Mouse (Mus musculus): ENCODE measurements around the gene Zfp110. TPM values are rescaled to one million over a fixed set of nuclear protein-coding genes. Genes with fewer than 3 reads are reported as not detected.
"Not testable (repeated sequence)": the region's sequence is repeated elsewhere in the genome, so short reads cannot be mapped to it uniquely, and the experiment has no call there.

Zfp110 gene
- polyA plus RNA-seq (2012; rRNA removed): 8.9 and 12.1 TPM in 2 replicates

DNA sequence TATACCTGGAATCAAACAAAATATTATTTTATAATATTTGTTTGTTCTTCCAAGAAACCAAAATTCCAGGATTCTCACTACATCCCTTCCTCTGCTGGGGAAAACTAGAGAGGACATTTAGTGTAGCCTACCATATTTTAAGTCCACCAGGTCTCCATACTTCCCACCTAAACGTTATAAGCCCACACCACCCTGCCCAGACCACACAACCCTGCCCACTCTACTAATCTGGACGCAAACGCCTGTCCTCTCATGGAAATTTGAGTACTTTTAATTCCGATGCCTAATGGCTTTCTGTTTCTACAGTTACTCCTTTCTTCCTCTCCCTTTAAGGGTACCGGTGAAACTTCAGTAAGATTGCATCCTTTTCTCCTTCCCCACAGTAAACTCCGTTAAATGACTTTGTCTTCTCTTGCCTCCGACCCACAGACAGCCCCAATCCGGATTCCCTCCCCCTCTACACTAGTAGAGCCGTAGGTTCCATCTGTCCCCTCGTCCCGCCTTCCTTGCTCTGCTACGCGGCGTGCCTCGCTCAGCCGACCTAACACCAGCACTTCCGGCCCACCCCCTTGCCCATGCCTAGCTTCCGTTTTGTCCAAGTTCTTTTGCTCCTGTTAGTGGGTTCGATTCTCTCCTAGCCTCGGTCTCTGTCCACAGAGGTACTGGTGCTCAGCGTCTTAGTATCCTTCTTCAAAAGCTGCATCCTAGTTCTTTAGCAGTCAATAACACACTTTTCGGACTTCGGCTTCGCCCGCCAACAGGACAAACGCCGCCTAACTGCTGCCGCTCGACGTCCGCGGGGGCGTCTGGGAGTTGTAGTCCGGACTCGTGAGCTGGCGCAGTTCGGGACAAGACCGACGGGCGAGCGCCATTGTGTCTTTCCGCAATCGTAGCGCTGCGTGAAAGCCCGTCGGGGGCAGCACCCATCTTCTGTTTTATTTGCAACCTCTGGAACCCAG, at the start of gene Zfp110:
Zfp110 (plus strand) TSS at position 600 of the 959 bp plus-strand sequence.
- Histone ChIP-seq H3K4me3 (replicated peaks; ENCODE audit: extremely low read depth, low read depth, low read length) (peak within 1 kb of the TSS; percentile 90), H3K4me1 (ENCODE audit: control insufficient read depth, insufficient read depth, low read length) (no peaks in the 10 kb centered on the region)
- WGBS: 1% methylated on average over 47 of the region's 47 CpGs
- TF ChIP-seq CTCF (IDR thresholded peaks at IDR 0.05; ENCODE audit: insufficient read depth, low read length) (no peak), POLR2A (IDR thresholded peaks at IDR 0.05; ENCODE audit: borderline replicate concordance, extremely low read depth, low read depth, low read length) (peak; percentile 86; the same call in 1 of the 2 replicates)
- peak; percentile 92 for DNase-seq

DNA sequence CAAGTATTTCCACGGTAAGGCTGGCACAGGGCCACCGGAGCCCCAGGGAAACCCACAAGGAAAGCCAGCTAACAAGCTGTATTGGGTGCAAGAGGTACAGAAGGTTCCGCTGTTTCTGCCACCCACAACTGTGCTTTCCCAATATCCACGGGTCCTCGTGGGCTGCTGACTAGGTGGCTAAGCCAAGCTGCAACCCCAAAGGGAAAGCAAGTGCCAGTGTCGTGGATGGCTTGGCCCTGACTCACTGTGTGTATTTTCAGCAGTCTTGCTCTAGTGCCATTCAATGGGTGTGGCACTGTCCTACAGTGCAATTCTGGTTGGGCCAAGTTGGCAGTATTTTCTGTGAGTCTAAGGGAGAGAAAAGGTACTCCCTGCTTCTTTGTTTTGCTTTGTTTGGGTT, 47.2 kb upstream of the Zfp110 start:
- TF ChIP-seq CTCF (IDR thresholded peaks at IDR 0.05; ENCODE audit: insufficient read depth, low read length): no peak
- TF ChIP-seq POLR2A (IDR thresholded peaks at IDR 0.05; ENCODE audit: borderline replicate concordance, extremely low read depth, low read depth, low read length): no peak
- no peak for DNase-seq
- Histone ChIP-seq H3K4me1 (ENCODE audit: control insufficient read depth, insufficient read depth, low read length) (no peaks in the 10 kb centered on the region), H3K4me3 (replicated peaks; ENCODE audit: extremely low read depth, low read depth, low read length) (no peak overlapping the region)
- WGBS: 56% methylated on average over 6 of the region's 6 CpGs

DNA sequence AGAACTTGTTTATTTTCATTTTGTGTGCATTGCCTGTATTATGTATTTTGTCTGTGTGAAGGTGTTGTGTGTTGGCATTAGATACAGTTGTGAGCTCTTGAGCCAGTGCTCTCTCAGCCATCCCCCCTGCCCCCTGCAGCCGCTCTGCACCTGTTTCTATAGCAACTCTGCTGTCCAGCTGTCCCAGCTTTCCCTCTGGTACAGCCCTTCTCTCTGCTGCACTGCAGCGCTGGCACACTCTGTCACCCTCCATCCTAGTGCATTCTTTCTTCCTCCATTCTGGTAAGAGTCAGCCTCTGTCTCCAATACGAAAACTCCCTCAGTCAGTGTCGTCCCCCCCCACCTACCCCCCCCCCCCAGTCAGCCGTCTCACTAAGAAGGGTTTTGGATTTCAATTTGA, 46.5 kb upstream of the Zfp110 start:
- Histone ChIP-seq H3K4me3 (replicated peaks; ENCODE audit: extremely low read depth, low read depth, low read length) (no peak overlapping the region), H3K4me1 (ENCODE audit: control insufficient read depth, insufficient read depth, low read length) (no peaks in the 10 kb centered on the region)
- TF ChIP-seq POLR2A (IDR thresholded peaks at IDR 0.05; ENCODE audit: borderline replicate concordance, extremely low read depth, low read depth, low read length) (no peak), CTCF (IDR thresholded peaks at IDR 0.05; ENCODE audit: insufficient read depth, low read length) (no peak)
- DNase-seq: no peak
- WGBS: 22% methylated on average over 5 of the region's 5 CpGs

DNA sequence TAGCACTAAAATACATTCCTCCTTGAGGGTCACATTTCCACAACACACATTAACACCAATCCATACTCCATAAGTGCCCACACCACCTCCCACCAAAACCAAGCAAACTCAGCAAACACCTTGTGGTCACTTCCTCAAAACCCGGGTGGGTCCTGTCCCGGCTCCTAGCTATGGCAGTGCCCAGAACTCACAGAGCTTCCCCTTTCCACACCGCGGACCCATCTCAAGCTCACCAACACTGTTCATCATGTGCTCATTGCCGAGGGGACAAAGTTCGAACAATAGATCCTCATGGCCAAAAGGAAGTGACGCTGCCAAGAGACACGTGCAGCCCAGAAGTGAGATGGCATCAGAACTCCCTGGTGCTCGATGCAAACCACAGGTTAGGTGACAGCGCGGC, 41.9 kb upstream of the Zfp110 start:
- H3K4me1 ChIP-seq (ENCODE audit: control insufficient read depth, insufficient read depth, low read length); H3K4me3 ChIP-seq (replicated peaks; ENCODE audit: extremely low read depth, low read depth, low read length); DNase-seq: not testable (repeated sequence)
- WGBS: 70% methylated on average over 11 of the region's 11 CpGs

DNA sequence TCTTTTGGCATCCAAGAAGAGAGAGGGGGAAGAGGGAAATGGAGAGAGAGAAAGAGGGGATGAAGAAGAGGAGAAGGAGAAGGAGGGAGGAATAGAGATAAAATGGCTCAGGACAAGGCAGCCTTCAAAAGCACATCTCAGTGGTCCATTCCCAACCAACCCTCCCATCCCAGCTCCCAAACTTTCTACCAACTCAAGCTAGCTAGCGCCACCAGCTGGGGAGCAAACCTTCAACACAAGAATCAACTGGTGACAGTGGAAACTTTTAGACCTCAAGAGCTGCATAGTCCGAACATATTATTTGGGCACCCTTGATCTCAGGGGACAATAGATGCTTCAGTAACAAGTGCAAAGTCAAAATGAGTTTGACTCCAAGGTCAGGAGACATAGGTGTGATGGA, 36.6 kb upstream of the Zfp110 start:
- 67% methylated on average over 2 of the region's 2 CpGs for WGBS
- DNase-seq: no peak
- Histone ChIP-seq H3K4me1 (ENCODE audit: control insufficient read depth, insufficient read depth, low read length) (no peaks in the 10 kb centered on the region), H3K4me3 (replicated peaks; ENCODE audit: extremely low read depth, low read depth, low read length) (no peak overlapping the region)
- TF ChIP-seq CTCF (IDR thresholded peaks at IDR 0.05; ENCODE audit: insufficient read depth, low read length): no peak

DNA sequence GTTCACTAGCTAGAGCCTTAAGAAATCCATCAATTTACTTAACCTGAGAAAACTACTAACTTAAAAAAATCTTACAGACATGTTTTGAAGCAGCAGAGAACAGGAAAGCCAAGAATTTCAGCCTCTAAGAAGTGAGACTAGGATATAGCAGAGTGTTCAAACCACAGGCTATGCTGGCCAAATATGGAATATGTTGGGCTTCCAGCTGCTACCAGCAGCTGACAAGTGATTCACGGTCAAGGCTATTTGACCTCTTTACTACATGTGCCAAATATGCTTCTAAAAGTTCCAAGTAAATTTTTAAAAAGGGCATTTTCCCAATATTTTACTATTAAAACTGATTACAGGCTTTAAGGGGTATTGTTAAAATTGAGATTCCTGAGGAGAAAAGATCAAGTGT, 35.0 kb upstream of the Zfp110 start:
- WGBS: 74% methylated on average over 1 of the region's 1 CpGs
- no peak overlapping the region for H3K4me3 ChIP-seq (replicated peaks; ENCODE audit: extremely low read depth, low read depth, low read length)
- no peak for DNase-seq
- no peaks in the 10 kb centered on the region for H3K4me1 ChIP-seq (ENCODE audit: control insufficient read depth, insufficient read depth, low read length)
- TF ChIP-seq POLR2A (IDR thresholded peaks at IDR 0.05; ENCODE audit: borderline replicate concordance, extremely low read depth, low read depth, low read length) (no peak), CTCF (IDR thresholded peaks at IDR 0.05; ENCODE audit: insufficient read depth, low read length) (no peak)

DNA sequence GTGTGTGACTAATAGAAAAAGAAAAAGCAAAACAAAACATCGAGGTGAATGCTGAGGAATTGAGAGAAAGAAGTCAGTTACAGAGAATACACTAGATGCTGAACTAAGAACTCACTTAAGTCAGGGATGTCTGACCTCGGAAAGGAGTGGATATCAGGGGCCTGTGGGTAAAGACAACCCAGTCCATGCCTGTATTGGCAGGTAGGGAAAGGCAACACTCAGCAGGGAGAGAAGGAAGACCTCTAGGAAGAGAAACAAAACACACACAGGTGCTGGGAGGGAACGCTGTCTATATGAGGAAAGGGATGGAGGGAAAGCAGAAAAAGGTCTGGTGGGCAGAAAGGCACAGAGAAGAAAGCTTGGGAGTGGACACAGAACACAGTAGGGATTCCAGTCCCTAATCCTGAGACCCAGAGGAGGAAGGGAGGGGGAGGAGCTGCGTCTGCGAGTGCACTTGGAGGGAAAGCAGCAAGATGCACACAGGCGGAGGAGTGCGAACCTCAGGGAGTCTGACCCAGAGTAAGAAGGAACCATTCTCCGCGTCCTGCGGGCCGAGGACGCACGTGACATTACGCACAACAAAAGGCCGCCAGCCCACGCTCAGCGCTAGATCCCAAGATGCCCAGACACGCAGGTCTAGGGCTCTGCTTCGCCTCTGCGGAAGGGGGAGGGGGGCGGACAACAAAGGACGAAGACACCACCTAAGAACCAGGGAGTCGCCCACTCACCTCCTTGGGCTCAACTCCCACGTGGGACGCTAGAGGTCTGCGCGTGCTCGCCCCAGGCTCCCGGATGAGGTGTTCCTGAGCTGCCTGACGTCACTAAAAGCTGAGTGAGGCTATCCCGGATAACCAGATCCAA, 31.5 kb upstream of the Zfp110 start, which contains the start of gene Zscan18:
Zscan18 (minus strand) TSS at position 770 of the 861 bp plus-strand sequence.
- no peak for TF ChIP-seq POLR2A (IDR thresholded peaks at IDR 0.05; ENCODE audit: borderline replicate concordance, extremely low read depth, low read depth, low read length)
- no peak for TF ChIP-seq CTCF (IDR thresholded peaks at IDR 0.05; ENCODE audit: insufficient read depth, low read length)
- WGBS: 4% methylated on average over 30 of the region's 31 CpGs
- Histone ChIP-seq H3K4me3 (replicated peaks; ENCODE audit: extremely low read depth, low read depth, low read length) (peak within 1 kb of the TSS; percentile 82), H3K4me1 (ENCODE audit: control insufficient read depth, insufficient read depth, low read length) (no peaks in the 10 kb centered on the region)
- DNase-seq: peak; percentile 53

DNA sequence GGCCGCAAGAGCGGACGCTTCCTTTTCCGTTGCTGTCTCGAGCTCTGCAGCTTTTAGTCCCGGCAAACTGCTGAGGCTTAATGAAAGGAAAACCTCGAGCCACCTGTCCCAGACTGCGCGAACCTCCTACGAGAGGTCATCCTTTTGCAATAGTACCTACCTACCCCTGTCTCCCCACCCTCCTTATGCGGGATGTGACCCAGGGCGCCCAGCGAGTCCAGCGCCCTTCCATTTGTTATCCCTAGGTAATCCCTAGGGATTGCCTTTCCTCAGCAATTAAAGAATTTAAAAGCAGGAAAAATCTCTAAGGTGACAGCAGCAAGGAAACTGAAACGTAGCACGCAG, 30.9 kb upstream of the Zfp110 start:
- H3K4me1 ChIP-seq (ENCODE audit: control insufficient read depth, insufficient read depth, low read length): no peaks in the 10 kb centered on the region
- 0 out of 2 replicates have a peak, but pooled peaks have one; percentile 28 for TF ChIP-seq POLR2A (IDR thresholded peaks at IDR 0.05; ENCODE audit: borderline replicate concordance, extremely low read depth, low read depth, low read length)
- no peak for TF ChIP-seq CTCF (IDR thresholded peaks at IDR 0.05; ENCODE audit: insufficient read depth, low read length)

DNA sequence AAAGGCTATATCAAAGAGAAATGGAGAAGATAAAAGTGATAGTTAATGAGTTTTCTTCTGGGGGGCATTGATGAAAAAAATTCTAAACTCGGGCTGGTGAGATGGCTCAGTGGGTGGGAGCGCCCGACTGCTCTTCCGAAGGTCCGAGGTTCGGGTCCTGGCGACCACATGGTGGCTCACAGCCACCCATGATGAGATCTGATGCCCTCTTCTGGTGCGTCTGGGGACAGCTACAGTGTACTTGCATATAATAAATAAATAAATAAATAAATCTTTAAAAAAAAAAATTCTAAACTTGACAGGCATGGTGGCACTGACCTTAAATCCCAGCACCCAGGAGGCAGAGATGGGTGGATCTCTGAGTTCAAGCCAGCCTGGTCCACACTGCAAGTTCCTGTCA, 19.0 kb upstream of the Zfp110 start:
- 98% methylated on average over 8 of the region's 8 CpGs for WGBS
- TF ChIP-seq POLR2A (IDR thresholded peaks at IDR 0.05; ENCODE audit: borderline replicate concordance, extremely low read depth, low read depth, low read length) (no peak), CTCF (IDR thresholded peaks at IDR 0.05; ENCODE audit: insufficient read depth, low read length) (no peak)
- Histone ChIP-seq H3K4me1 (ENCODE audit: control insufficient read depth, insufficient read depth, low read length) (no peaks in the 10 kb centered on the region), H3K4me3 (replicated peaks; ENCODE audit: extremely low read depth, low read depth, low read length) (no peak overlapping the region)
- no peak for DNase-seq

More for the DNA sequence above, 30.9 kb upstream of the Zfp110 start:
- DNase-seq: no peak
- peak overlapping the region; percentile 82 for H3K4me3 ChIP-seq (replicated peaks; ENCODE audit: extremely low read depth, low read depth, low read length)
- 2% methylated on average over 16 of the region's 16 CpGs for WGBS

Measured in lung, adult 2 months (tissue).